Mouse (Mus musculus) kidney, embryonic 14.5 days (tissue): Measurements from ENCODE around the gene Tubgcp6. TPM values are rescaled to one million over a fixed set of nuclear protein-coding genes. Genes with fewer than 3 reads are reported as not detected.

Experiments used
- ATAC-seq: fragments of 200-750 bp; cut with Nextera tagmentation; 2 replicates; pipeline ENCODE4 v1.8.0; 2017; ENCODE audit warnings: moderate number of reproducible peaks, mild to moderate bottlenecking, moderate TSS enrichment, moderate library complexity; ENCODE audit not compliant: low FRiP score, low TSS enrichment
- H3K27ac ChIP-seq: fragments of 300-500 bp; sonication (generic); 2 replicates; pipeline ENCODE4 v1.5.1; 2014; ENCODE audit warnings: low read depth, mild to moderate bottlenecking, low read length, moderate library complexity, mixed read lengths
- H3K27me3 ChIP-seq: fragments of 300-500 bp; sonication (generic); 2 replicates; pipeline ENCODE4 v1.6.1; 2014; ENCODE audit warnings: mild to moderate bottlenecking, low read length; ENCODE audit not compliant: control insufficient read depth, insufficient read depth
- H3K36me3 ChIP-seq: fragments of 300-500 bp; sonication (generic); 2 replicates; pipeline ENCODE4 v1.6.1; 2014; ENCODE audit warnings: low read length, mixed read lengths; ENCODE audit not compliant: control insufficient read depth, insufficient read depth
- H3K4me1 ChIP-seq: fragments of 300-500 bp; sonication (generic); 2 replicates; pipeline ENCODE4 v1.6.1; 2014; ENCODE audit warnings: low read length, mixed read lengths; ENCODE audit not compliant: control insufficient read depth, insufficient read depth
- H3K4me2 ChIP-seq: fragments of 300-500 bp; sonication (generic); replicated peaks from 2 replicates; pipeline ENCODE4 v1.6.1; 2014; ENCODE audit warnings: low read depth, mild to moderate bottlenecking, low read length
- H3K4me3 ChIP-seq: fragments of 300-500 bp; sonication (generic); 2 replicates; pipeline ENCODE4 v1.5.1; 2014; ENCODE audit warnings: mild to moderate bottlenecking, low read length
- H3K9ac ChIP-seq: fragments of 300-500 bp; sonication (generic); 2 replicates; pipeline ENCODE4 v1.6.1; 2014; ENCODE audit warnings: low read depth, mild to moderate bottlenecking, low read length, moderate library complexity
- H3K9me3 ChIP-seq: fragments of 300-500 bp; sonication (generic); 2 replicates; pipeline ENCODE4 v1.6.1; 2016; ENCODE audit warnings: low read length; ENCODE audit not compliant: control insufficient read depth
- WGBS: fragments of 180-500 bp; shearing (Covaris S2); extraction: QIAGEN DNeasy Blood & Tissue Kit; methylation state at CpG from one replicate; pipeline ENCODE4 v1.1.7; 2014; 5-methylcytosine and 5-hydroxymethylcytosine counted together
- microRNA-seq: library from miRNA; unstranded; fragments of <30 nt; microRNA quantifications from one replicate; pipeline ENCODE4, GENCODE M21; 2016
- polyA plus RNA-seq: library from polyadenylated mRNA; unstranded; fragments of >200 nt; fragmentation: Nextera tagmentation; extraction: Ambion mirVana; gene quantifications from 2 replicates; pipeline ENCODE4 v1.2.1, GENCODE M21; 2014

Gene Tubgcp6
- polyA plus RNA-seq, 1 experiment from 2014 or later, result 21.0 TPM

GRCm38 (mm10) chr15:89060032-89060681, 62.8 kb downstream of the Tubgcp6 start:
- Histone ChIP-seq H3K4me1 (no peaks in the 10 kb centered on the region), H3K4me2 (peak overlapping the region; percentile 100), H3K4me3 (peak overlapping the region; percentile 64), H3K9ac (peak overlapping the region; percentile 73), H3K36me3 (no peaks in the 10 kb centered on the region), H3K27me3 (peaks cover 41% of the 10 kb centered on the region), H3K27ac (no peak overlapping the region), H3K9me3 (no peaks in the 10 kb centered on the region)
- ATAC-seq, result peak; percentile 29; the same call in 1 of the 2 replicates
- 1% methylated on average over 34 of the region's 48 CpGs for WGBS

- Histone ChIP-seq H3K36me3 (no peaks in the 10 kb centered on the region), H3K4me2 (peak within 1 kb of the TSS; percentile 100), H3K27me3 (peaks cover 41% of the 10 kb centered on the region), H3K27ac (no peak within 1 kb of the TSS), H3K4me1 (no peaks in the 10 kb centered on the region), H3K9ac (peak within 1 kb of the TSS; percentile 73), H3K9me3 (no peaks in the 10 kb centered on the region), H3K4me3 (peak within 1 kb of the TSS; percentile 64)
- peak; percentile 62; the same call in 1 of the 2 replicates for ATAC-seq
- WGBS, result 1% methylated on average over 48 of the region's 57 CpGs
Measured at GRCm38 (mm10) chr15:89059161-89059931, 63.6 kb downstream of the Tubgcp6 start, which contains the start of gene Panx2. TSS of gene Panx2 (plus strand) at chr15:89059734.

- Histone ChIP-seq H3K36me3 (no peaks in the 10 kb centered on the region), H3K9ac (no peak overlapping the region), H3K4me1 (no peaks in the 10 kb centered on the region), H3K27me3 (peaks cover 41% of the 10 kb centered on the region), H3K4me2 (peak overlapping the region; percentile 100), H3K27ac (no peak overlapping the region), H3K9me3 (no peaks in the 10 kb centered on the region), H3K4me3 (peak overlapping the region; percentile 64; the same call in 1 of the 2 replicates)
- WGBS, result 29% methylated on average over 6 of the region's 6 CpGs
- ATAC-seq, result no peak
Measured at GRCm38 (mm10) chr15:89058736-89059135, 64.2 kb downstream of the Tubgcp6 start.

- WGBS, result 91% methylated on average over 7 of the region's 7 CpGs
Measured at GRCm38 (mm10) chr15:89054666-89055065, 68.2 kb downstream of the Tubgcp6 start.

More at GRCm38 (mm10) chr15:89054666-89055065, 68.2 kb downstream of the Tubgcp6 start:
- no peak overlapping the region for H3K4me3 ChIP-seq
- no peaks in the 10 kb centered on the region for H3K4me1 ChIP-seq
- no peak for ATAC-seq
- H3K9ac ChIP-seq, result no peak overlapping the region
- no peak overlapping the region for H3K27ac ChIP-seq
- no peaks in the 10 kb centered on the region for H3K36me3 ChIP-seq
- H3K27me3 ChIP-seq, result peaks cover 22% of the 10 kb centered on the region
- no peaks in the 10 kb centered on the region for H3K9me3 ChIP-seq
- H3K4me2 ChIP-seq, result no peak overlapping the region

Small RNA genes within 50 kb of the gene (microRNA-seq; reads per million reads assigned to microRNA genes)
- not detected for gene Mir7118

Other genes with a start within 250 kb of the Tubgcp6 start
- not detected in 2 replicates for gene Ttll8, start 168.7 kb downstream of the Tubgcp6 start, polyA plus RNA-seq
- not detected in 2 replicates for gene Mlc1, start 144.1 kb downstream of the Tubgcp6 start, polyA plus RNA-seq
- not detected in 2 replicates for gene Mov10l1, start 140.2 kb downstream of the Tubgcp6 start, polyA plus RNA-seq
- gene Panx2, start 63.4 kb downstream of the Tubgcp6 start, polyA plus RNA-seq, result 0.06 and 0.77 TPM in 2 replicates
- gene Trabd, start 48.0 kb downstream of the Tubgcp6 start, polyA plus RNA-seq, result 37.9 and 49.3 TPM in 2 replicates
- 18.8 and 21.4 TPM in 2 replicates for gene Selenoo, start 34.0 kb downstream of the Tubgcp6 start, polyA plus RNA-seq
- 9.2 and 12.9 TPM in 2 replicates for gene Hdac10, start 5.6 kb upstream of the Tubgcp6 start, polyA plus RNA-seq
- 20.8 and 23.4 TPM in 2 replicates for gene Mapk12, start 17.6 kb upstream of the Tubgcp6 start, polyA plus RNA-seq
- 8.4 and 14.8 TPM in 2 replicates for gene Mapk11, start 26.5 kb upstream of the Tubgcp6 start, polyA plus RNA-seq
- 124 and 165 TPM in 2 replicates for gene Plxnb2, start 57.7 kb upstream of the Tubgcp6 start, polyA plus RNA-seq
- gene Dennd6b, start 73.4 kb upstream of the Tubgcp6 start, polyA plus RNA-seq, result 15.8 and 16.6 TPM in 2 replicates
- 23.6 and 29.8 TPM in 2 replicates for gene Ppp6r2, start 88.4 kb upstream of the Tubgcp6 start, polyA plus RNA-seq
- gene Sbf1, start 192.2 kb upstream of the Tubgcp6 start, polyA plus RNA-seq, result 55.6 and 62.0 TPM in 2 replicates
- 0.43 and 0.44 TPM in 2 replicates for gene Adm2, start 199.6 kb upstream of the Tubgcp6 start, polyA plus RNA-seq
- gene Miox, start 211.3 kb upstream of the Tubgcp6 start, polyA plus RNA-seq, result 0.76 TPM in 1 of 2 replicates, not detected in the other
- 28.0 and 48.1 TPM in 2 replicates for gene Lmf2, start 232.5 kb upstream of the Tubgcp6 start, polyA plus RNA-seq
- gene Ncaph2, start 232.6 kb upstream of the Tubgcp6 start, polyA plus RNA-seq, result 130 and 151 TPM in 2 replicates